ENCODE assay signal across 1 mouse cellular context in the genomic region with DNA sequence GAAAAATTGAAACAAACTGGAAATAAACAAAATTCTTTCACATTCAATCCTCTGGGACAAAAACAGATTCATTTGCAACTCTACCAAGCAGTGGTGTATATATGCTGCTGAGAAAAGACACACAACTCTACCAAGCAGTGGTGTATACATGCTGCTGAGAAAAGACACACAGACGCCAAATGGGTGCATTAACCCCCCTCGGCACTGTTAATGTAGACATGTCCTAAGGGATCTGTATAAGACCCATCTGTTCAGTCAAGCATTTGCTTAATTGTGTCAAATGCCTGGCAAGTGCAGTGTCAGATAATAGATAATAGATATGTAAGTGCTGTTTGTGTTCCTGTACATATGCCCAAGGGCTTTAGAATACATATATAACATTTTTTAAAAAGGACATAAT.
TF ChIP-seq lines count a peak whose summit lies in the region.

No protein-coding gene starts in this region.

TF ChIP-seq in MEL, 35 proteins besides CTCF, POLR2A, EP300 and RAD21 (continued from another document):
- no peak for TF ChIP-seq CHD2 (IDR thresholded peaks at IDR 0.05; ENCODE audit: low read length)
- TF ChIP-seq GATA1 (IDR thresholded peaks at IDR 0.05; ENCODE audit: low read depth, low read length), result no peak
- no peak for TF ChIP-seq BHLHE40 (IDR thresholded peaks at IDR 0.05; ENCODE audit: borderline replicate concordance, low read depth, low read length)
- no peak for TF ChIP-seq MEF2A (IDR thresholded peaks at IDR 0.05; ENCODE audit: extremely low read depth, insufficient replicate concordance, low read depth, low read length, poor library complexity, severe bottlenecking)
- TF ChIP-seq GABPA (IDR thresholded peaks at IDR 0.05; ENCODE audit: low read depth, low read length), result no peak
- no peak for TF ChIP-seq ELF1 (IDR thresholded peaks at IDR 0.05; ENCODE audit: low read depth, low read length)
- TF ChIP-seq MXI1 (IDR thresholded peaks at IDR 0.05; ENCODE audit: low read depth, low read length), result no peak
- TF ChIP-seq POLR2AphosphoS2 (IDR thresholded peaks at IDR 0.05; ENCODE audit: low read length), result no peak
TF ChIP-seq in MEL: peak in this region for 0.
